Mouse (Mus musculus): ENCODE data around the gene Ociad1.
A peak's percentile ranks its signal among the peaks of the same experiment; 100 is the strongest.
"Not testable (repeated sequence)": the region's sequence is repeated elsewhere in the genome, so short reads cannot be mapped to it uniquely, and the experiment has no call there.

Ociad1 gene

DNA sequence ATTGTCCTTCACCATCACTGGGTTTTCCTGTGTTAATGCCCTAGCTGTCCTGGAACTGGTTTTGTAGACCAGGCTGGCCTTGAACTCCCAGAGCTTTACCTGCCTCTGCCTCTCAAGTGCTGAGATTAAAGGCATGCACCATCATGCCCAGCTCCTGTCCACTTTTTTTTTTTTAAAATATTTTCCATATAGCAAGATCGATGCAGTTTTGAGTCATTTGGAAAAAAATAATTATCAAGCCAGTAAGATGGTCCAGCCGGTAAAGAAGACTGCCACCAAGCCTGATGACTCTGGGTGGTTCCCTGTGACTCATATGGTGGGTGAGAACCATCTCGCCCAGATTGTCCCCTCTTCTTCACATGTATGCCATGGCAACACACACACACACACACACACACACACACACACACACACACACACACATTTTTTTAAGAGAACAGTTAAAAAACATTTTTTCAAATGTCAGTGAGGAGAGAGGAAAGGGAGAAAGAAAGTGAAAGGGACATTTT, 7.1 kb upstream of the Ociad1 start:
- no peak for DNase-seq (ENCODE audit: low read depth, low spot score)

DNA sequence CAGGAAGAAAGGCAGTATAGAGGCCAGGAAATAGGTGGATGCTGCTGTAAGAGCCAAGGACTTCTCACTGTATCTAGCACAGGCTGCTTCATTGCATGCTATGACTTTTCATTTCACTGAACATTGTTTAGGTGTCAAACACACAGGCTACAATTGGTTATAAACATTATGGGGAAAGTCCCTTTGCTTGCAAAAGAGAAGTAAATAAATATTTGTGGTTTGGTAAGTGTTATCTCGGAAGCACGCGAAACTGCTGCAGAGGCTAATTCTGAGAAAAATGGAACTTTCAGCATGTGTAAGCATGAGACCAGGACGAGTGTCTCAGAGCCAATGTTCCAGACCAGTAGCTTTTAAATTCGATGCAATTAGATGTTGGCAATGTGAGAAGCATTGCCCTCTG, 6.0 kb upstream of the Ociad1 start:
- no peak for DNase-seq (ENCODE audit: low read depth, low spot score)

DNA sequence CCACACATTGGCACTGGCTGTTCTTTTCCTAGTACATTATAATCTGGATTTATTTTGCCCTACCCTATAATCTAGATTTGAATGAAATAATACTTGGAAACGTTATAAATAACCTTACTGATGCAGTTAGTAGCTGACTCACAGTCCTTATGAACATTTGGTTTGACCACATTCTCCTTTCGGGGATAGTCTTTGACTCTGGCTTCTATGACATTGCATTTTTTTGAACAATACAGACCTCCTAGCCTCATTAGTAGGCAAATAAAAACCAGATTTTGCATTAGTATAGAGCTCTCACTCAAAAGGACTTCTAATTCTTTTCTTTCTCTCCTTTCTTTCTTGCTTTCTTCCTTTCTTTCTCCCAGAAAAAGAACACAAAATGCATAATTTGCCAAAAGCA, 2.7 kb upstream of the Ociad1 start:
- no peak for DNase-seq (ENCODE audit: low read depth, low spot score)

DNA sequence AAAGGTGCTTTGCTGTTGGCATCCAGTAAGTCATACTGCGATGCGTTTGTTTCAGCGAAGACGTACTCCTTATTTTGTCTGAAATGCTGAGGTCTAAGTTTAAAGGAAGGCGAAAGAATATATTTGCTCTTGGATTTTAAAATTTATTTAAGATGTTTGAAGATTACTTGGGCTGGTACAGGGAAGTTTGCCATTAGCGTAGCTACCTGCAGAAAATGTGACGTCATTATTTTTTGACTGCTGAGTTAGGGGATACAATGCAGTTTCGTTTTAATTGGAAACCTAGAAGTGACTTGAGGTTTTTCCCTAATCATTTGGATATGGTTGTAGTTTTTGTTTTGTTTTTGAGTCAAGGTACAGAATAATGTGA, 859 bp downstream of the Ociad1 start:
- DNase-seq (ENCODE audit: low read depth, low spot score): no peak

DNA sequence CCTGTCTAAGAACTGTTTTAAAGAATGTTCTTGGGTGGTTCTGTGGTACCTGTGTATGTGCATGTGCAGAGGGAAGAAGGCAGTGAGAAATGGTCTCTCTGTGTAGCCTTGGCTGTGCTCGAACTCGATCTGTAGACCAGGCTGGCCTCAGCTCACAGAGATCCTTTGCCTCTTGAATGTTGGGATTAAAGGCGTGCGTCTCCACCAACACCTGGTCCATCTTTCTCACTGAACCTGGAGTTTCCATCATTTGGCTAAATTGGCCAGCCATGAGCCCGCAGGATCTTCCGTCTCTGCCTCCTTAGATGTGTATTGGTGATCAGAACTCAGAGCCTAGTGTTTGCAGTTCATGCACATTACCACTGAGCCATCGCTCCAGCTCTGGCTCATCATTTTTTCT, 2.4 kb downstream of the Ociad1 start:
- DNase-seq (ENCODE audit: low read depth, low spot score): no peak

DNA sequence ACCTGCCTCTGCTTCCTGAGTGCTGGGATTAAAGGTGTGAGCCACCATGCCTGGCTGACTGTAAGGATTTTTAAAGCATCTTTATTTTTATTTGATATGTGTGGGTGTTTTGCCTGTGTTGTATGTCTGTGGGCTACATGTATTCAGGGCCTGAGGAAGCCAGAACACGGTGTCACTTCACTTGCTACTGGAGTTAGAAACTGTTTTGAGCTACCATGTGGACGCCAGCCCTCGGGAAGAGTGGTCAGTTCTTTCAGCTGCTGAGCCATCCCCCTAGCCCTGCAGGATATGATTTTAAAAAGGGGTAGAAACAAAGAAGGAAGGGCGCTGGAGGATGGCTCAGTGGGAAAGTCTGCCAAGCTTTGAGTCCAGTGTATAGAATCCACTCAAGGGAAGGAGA, 3.3 kb downstream of the Ociad1 start:
- DNase-seq (ENCODE audit: low read depth, low spot score): no peak

DNA sequence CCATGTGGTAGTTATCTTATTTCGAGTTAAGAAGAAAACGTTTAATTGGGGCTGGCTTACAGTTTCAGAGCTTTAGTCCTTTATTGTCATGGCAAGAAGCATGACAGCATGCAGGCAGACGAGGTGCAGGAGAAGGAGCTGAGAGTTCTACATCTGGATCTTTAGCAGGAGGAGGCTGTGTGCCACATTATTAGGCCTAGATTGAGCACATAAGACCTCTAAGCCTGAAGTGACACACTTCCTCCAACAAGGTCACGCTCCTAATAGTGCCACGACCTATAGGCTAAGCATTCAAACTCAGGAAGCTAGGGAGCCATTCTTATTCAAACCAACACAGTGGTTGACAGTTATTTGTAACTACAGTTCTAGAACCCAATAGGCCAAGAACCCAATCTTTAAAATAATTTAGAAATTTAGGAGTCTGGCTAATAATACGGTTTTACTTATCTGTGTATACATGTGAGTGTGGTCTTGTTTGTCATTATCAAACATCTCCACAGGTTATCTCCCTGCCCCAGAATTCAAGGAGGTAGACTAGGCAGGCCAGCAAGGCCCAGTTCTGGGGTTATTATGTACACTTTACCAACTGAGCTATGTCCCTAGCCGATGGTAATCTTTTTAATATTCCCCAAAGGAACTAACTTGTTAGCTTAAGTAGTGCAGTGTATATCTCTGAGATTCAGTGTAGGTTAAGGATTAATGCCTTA, 9.2 kb downstream of the Ociad1 start:
- DNase-seq (ENCODE audit: low read depth, low spot score): no peak

DNA sequence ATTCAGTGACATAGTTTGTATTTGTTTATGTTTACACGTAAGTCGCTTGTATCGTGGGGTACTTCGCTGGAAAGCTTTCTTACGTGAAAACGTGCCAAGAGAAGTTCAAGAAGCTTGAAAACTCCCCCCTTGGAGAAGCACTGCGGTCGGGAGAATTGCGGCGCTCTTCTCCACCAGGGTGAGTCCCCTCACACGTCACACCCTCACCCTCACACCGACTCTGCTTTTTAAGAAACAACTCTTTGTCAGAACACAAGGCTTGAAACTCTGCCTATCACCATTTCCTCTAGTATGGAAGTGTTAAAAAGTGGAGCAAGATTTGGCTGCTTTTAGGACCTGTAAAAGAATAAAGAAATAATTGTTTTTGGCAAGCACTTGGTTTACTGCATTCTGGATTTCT, 11.9 kb downstream of the Ociad1 start:
- DNase-seq (ENCODE audit: low read depth, low spot score): no peak

DNA sequence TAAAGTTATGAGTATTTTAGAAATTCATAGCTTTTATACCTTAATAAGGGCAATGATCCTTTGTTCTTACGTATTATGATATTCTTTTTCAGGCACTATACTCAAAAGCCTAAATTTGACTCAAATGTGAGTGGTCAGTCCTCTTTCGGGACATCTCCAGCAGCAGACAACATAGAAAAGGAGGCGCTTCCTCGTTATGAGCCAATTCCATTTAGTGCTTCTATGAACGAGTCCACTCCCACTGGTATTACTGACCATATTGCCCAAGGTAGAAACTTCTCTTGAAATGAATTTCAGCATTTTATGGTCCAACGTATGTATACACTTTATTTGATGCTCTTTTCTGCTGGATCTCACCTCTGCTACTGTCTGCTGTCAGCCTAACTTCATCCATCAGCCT, 13.9 kb downstream of the Ociad1 start:
- no peak for DNase-seq (ENCODE audit: low read depth, low spot score)

DNA sequence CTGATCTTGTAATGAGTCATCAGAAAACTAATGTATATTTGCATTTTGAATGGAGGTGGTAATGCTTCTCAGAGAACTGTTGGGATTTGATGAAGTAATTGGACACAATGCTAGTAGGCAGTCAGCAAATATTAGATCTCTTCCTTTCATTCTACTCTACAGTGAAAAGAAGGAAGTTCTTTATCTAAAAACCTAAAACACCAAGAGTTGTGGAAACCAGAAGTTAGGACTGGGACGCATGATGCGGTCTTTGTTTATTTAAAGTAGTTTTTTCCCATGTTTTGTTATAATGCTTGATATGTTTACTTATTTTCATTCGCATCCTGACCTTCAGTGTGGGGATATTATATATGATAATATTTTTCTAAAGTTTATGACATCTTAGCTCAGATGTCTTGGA, 14.7 kb downstream of the Ociad1 start:
- DNase-seq (ENCODE audit: low read depth, low spot score): no peak

DNA sequence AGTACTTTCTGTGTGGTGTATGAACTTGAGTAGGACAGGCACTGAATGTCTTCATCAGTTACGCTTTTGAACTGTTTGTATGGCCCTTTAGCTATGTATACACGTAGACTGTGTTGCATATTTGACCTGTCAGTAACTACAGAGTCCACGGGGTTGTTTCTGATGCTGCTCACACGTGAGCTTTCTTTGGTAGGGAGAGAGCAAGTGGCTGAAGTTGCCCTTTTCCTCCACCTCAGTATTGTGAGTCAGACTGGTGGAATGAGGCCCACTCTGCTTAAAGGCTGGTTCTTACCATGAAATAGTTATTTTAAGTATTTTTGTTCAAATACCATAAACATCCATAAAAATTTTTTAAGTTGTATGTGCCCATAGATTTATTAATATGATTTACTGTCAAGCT, 16.9 kb downstream of the Ociad1 start:
- DNase-seq (ENCODE audit: low read depth, low spot score): no peak

DNA sequence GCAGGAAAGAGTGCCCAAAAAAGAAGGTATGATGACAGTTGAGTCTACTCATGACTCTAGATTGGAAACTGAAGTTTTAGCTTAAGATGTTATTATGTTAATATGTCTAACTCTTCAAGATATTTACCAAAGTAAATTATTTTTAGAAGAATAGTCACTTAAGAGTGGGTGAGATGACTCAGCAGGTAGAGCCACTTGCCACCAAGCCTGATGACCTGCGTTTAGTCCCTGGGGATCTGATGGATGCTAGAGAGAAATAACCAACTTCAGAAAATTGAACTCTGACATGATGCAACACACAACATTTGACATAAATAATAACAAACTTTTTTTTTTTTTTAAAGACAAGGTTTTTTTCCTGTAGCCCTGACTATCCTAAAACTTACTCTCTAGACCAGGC, 17.8 kb downstream of the Ociad1 start:
- DNase-seq (ENCODE audit: low read depth, low spot score): no peak

DNA sequence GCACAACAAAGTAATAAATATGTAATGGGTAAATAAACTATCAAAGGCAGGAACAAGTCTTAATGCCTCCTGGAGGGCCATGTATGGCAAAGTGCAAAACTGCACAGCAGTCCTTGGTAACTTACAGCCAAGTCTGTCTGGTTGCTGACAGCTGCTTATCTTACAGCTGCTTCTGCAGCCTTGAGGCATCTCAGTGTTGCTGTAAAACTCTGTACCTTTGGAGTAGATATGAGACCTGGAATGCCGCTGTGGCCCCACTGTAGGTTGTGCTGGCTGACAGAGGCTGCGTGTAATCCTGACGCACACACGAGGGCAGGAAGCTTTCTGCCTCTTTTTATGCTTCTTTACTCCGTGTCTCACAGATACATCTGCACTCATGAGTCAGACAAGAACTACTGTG, 18.9 kb downstream of the Ociad1 start:
- no peak for DNase-seq (ENCODE audit: low read depth, low spot score)

DNA sequence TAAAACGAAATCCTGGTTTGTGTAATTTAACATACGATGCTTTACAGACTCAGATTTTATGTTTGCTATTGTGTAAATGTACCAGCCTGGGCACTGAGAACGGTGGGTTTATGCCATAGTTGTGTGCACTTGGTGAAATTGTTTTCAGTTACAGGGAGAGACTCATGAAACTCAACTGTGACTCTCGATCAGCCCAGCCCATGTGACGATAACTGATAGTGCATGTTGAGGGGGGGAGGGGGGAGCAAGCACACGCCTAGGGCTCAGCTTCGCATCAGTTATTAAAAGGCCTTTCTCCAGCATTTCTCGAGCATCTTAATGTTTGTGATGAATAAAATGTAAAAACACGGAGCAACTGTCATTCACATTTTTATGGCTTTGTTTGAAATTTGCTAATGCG, 21.0 kb downstream of the Ociad1 start:
- DNase-seq (ENCODE audit: low read depth, low spot score): no peak

DNA sequence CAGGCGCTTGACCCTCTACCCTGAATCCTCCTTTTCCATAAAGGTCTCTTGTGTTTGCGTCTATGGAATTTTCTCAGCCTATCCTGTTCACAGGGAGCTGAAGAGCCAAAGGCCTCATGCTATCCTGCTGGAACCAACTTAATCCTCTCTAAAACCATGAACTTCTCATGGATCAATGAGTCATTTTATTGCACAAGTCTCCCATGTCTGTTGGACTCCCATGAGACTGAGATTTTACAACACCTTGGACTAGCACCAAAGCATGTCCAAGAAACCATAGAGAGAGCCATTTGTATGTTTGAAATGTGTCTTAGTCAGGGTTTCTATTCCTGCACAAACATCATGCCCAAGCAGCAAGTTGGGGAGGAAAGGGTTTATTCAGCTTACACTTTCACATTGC, 22.1 kb downstream of the Ociad1 start:
- DNase-seq (ENCODE audit: low read depth, low spot score): no peak

DNA sequence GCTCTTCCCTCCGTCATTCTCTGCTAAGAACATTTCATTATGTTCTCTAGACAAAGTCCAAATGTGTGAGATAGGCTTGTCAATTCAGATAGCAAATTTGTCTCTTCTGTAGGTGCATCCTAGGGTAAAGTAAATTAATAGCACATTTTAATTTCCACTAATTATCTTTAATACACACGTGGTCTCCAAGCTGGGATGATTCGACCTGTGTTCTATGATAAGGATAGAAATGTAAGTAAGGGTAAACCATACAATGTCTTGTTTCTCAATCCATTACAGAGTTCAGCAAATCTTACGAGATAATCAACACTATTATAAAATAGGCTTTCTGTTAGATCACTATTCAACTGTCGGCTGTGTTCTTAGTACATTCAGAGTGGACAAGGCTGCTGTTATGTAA, 26.7 kb downstream of the Ociad1 start:
- no peak for DNase-seq (ENCODE audit: low read depth, low spot score)

DNA sequence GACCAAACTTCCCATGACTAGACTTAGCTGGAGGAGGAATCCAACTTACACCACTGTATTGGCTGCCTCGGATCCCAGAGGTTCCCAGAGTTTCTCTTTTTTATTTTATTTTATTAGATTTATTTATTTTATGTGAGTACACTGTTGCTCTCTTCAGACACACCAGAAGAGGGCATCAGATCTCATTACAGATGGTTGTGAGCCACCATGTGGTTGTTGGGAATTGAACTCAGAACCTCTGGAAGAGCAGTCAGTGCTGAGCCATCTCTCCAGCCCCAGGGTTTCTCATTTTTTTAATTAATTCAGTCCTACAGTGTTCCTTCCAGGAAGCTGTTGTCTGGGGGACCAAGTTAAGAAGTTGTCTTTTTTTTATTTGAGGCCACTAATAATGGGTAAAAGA, 30.1 kb downstream of the Ociad1 start:
- DNase-seq (ENCODE audit: low read depth, low spot score): not testable (repeated sequence)

DNA sequence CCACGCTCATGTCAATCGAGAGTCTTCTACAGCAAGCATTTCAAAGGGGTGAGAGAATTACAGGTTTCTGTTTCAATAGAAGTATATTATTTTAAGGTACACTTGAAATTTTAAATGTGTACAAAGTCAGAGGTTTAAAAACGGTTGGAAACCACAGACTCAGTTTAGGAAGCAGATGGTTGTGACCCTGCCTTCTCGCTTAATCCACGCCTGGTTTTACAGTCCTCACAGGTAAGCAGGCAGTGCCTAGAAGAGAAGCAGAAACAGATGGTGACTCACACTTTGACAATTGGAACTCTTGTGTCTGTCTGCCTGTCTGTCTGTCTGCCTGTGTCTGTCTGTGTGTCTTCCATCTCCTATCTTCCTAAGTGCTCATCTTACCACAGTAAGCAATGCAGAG, 31.0 kb downstream of the Ociad1 start:
- no peak for DNase-seq (ENCODE audit: low read depth, low spot score)

DNA sequence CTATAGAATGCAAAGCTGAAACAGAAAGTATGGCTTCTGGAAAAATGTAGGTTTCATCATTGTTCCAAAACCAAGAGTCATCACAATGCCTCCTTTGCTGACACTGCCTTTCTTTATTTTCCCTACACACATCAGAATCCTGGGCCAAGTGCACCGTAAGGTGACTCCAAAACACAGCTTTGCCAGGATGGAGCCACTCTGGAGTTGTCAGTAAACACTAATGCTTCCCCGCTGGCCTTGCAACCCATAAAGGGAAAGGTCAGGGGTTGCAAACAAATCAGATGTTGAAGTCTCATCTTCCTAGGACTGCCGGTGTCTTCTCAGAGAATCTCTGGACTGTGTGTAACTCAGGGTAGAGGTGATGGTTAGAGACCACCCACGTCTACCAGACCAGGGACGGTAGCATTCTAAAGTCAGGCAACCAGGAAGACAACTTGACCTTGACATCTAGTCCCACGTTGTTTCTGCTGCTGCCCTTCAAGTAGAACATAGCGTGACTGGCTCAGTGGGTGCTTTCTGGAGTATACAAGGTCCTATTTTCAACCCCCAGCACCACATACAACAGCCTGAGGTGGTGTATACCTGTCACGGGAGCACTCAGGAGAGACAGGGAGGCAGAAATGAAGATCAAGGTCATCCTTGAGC, 32.1 kb downstream of the Ociad1 start:
- DNase-seq (ENCODE audit: low read depth, low spot score): no peak

DNA sequence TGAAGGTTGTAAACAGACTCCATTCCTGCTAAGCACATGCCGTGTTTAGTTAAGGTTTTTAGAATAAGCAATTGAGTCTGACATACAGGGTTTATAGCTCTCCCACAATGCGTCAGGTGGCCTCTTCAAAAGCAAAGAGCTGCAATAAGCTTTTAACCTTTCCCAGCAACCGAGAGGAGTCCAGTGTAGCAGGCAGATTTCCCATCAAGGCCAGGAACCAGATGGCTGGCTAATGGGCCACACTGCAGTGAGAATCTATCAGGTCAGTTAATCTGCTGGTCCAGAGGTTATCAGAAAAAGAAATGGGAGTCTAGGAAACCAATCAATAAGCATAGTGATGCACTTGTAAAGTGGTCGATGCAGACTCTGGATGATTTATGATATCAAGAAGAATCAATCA, 38.4 kb downstream of the Ociad1 start:
- DNase-seq (ENCODE audit: low read depth, low spot score): peak; percentile 47

DNA sequence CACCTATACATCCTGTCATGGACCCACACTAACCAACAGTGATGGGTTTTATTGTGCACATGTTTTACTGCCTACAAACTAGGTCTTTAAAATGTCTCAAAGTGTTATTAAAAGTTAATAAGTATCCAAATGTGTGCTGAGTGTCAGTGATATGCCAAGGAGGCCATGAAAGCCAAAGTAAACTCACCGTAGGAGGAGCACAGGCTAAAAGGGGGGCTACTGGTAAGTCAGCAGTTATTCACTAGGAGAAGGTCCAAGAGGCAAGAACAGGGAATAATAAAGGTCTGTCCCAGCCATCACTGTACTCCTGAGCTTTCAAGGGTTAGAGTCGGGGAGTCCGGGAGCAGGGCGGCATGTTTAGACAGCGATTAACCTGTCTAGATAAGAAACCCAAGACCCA, 43.9 kb downstream of the Ociad1 start:
- no peak for DNase-seq (ENCODE audit: low read depth, low spot score)

DNA sequence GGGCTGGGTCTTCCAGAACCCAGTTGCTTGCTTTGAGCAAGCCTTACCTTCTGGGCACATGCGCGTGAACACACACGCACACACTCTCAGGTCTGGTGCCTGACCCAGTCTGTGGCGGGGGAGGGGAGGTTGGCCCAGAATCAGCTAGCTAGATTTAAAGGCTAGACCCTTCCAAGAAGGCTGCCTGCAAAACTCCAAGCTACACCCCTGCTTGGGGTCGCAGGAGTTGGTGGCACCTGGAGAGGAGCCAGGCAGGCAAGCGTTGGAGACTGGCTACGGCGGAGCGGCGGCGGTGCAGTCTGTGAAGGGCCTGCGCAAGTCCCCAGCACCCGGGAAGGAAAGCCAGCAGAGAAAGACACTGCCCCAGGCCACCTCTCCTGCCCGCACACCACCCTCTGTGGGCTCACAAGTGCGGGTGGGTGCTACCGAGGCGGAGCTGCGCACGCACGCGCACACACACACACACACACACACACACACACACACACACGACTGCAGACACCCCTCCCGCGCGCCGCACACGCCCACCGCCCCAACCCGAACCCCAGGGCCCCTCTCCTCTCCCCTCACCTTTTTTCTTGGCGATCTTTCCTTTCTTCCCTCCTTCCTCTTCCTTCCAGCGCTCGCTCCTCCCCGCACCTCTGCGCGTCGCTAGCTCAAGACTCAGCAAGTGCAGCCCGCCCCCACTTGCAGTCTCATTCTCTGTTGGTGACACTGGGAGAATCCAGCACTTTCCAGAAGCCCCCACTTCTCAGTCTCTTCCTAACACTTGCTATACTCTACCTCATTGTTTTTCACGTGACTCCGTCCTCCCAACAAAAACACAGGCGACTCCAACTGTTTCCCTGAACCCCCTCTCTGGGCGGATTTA, 45.6 kb downstream of the Ociad1 start:
- DNase-seq (ENCODE audit: low read depth, low spot score): peak; percentile 39

DNA sequence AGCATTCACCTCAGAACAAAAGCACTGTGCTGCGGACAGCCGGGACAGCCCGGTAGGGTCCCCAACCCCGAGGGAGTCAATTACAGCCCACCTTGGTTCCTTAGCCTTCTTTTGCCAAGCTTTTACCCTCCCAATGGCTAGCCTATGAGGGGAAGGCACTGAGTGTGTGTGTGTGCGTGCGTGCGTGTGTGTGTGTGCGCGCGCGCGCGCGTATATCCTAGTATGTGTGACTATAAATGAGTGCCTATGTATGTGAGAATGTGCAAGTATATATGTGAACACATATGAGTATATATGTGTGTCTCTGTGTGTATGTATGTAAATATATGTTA, 46.2 kb downstream of the Ociad1 start:
- DNase-seq (ENCODE audit: low read depth, low spot score): no peak

Data from mesoderm, embryonic 11.5 days (tissue).